ENCODE assay signal across 8 mouse cellular contexts in genomic region chr12:71136130-71136973, GRCm38 (mm10). TPM values are rescaled to one million over a fixed set of nuclear protein-coding genes. Genes with fewer than 3 reads are reported as not detected.
A peak's percentile ranks its signal among the peaks of the same experiment; 100 is the strongest.
DNase-seq lines count a peak whose midpoint lies in the region; ATAC-seq and TF ChIP-seq lines count a peak whose summit lies in the region.

Gene Timm9 (minus strand): TSS chr12:71136684.
Gene 2700049A03Rik (plus strand): TSS chr12:71136848.

- no peaks in the 10 kb centered on the region for H3K27me3 ChIP-seq in heart, embryonic 13.5 days (replicated peaks)
- H3K27me3 ChIP-seq in liver, embryonic 11.5 days (replicated peaks; ENCODE audit: control insufficient read depth, insufficient read depth, low read length) = no peaks in the 10 kb centered on the region
- no peaks in the 10 kb centered on the region for H3K27me3 ChIP-seq in myocyte (ENCODE audit: control insufficient read depth, insufficient read depth, insufficient read length)
- no peaks in the 10 kb centered on the region for H3K27me3 ChIP-seq in splenic B cell, adult 2 months (ENCODE audit: control insufficient read depth, insufficient read depth, low read length, poor library complexity, severe bottlenecking)

- peaks cover 44% of the 10 kb centered on the region for H3K36me3 ChIP-seq in heart, embryonic 13.5 days
- H3K36me3 ChIP-seq in liver, embryonic 11.5 days (ENCODE audit: control insufficient read depth, insufficient read depth, low read length) = peaks cover 19% of the 10 kb centered on the region
- peaks cover 20% of the 10 kb centered on the region for H3K36me3 ChIP-seq in myocyte (ENCODE audit: control insufficient read depth, insufficient read depth)
- peaks cover 2% of the 10 kb centered on the region for H3K36me3 ChIP-seq in splenic B cell, adult 2 months (ENCODE audit: control insufficient read depth, insufficient read depth, low read length, poor library complexity, severe bottlenecking)

- H3K9me3 ChIP-seq in heart, embryonic 13.5 days = no peaks in the 10 kb centered on the region
- H3K9me3 ChIP-seq in liver, embryonic 11.5 days (ENCODE audit: control insufficient read depth, low read length) = no peaks in the 10 kb centered on the region

- H3K9ac ChIP-seq in heart, embryonic 13.5 days = peak within 1 kb of the TSS; percentile 97
- H3K9ac ChIP-seq in liver, embryonic 11.5 days (ENCODE audit: low read depth, low read length) = peak within 1 kb of the TSS; percentile 88

- peaks cover 31% of the 10 kb centered on the region for H3K4me1 ChIP-seq in heart, embryonic 13.5 days
- peaks cover 9% of the 10 kb centered on the region for H3K4me1 ChIP-seq in liver, embryonic 11.5 days (replicated peaks; ENCODE audit: control insufficient read depth, insufficient read depth, low read length)

- H3K79me2 ChIP-seq in myocyte (ENCODE audit: control insufficient read depth, insufficient read depth) = peaks cover 63% of the 10 kb centered on the region

- peak within 1 kb of the TSS; percentile 89 for H3K27ac ChIP-seq in heart, embryonic 13.5 days (replicated peaks)
- H3K27ac ChIP-seq in liver, embryonic 11.5 days (ENCODE audit: low read depth, low read length) = peak within 1 kb of the TSS; percentile 80

- ATAC-seq in CD4-positive, CD25-positive, alpha-beta regulatory T cell, adult 4 months = peak; percentile 78
- ATAC-seq in heart, embryonic 13.5 days (ENCODE audit: extremely low read depth, insufficient number of reproducible peaks, low FRiP score, low TSS enrichment) = peak; percentile 87
- ATAC-seq in liver, embryonic 11.5 days (replicated peaks; ENCODE audit: low FRiP score) = peak; percentile 89

- under 1% methylated on average over 52 of the region's 52 CpGs for WGBS in heart, embryonic 13.5 days
- under 1% methylated on average over 52 of the region's 52 CpGs for WGBS in liver, embryonic 11.5 days

- DNase-seq in brain, embryonic 18.5 days (ENCODE audit: low read depth, low spot score) = peak; percentile 78
- DNase-seq in fat pad, adult 2 months (ENCODE audit: extremely low read depth, low read depth, low spot score) = peak; percentile 30
- DNase-seq in kidney, postnatal 10 days = peak; percentile 83
- peak; percentile 76 for DNase-seq in liver, embryonic 11.5 days (ENCODE audit: low spot score)
- DNase-seq in splenic B cell, adult 2 months (ENCODE audit: low read depth, low spot score) = peak; percentile 88

- H3K4me3 ChIP-seq in heart, embryonic 13.5 days = peak within 1 kb of the TSS; percentile 99
- H3K4me3 ChIP-seq in liver, embryonic 11.5 days (ENCODE audit: low read depth, low read length) = peak within 1 kb of the TSS; percentile 77
- peak within 1 kb of the TSS; percentile 84 for H3K4me3 ChIP-seq in myocyte

- H3ac ChIP-seq in myocyte (ENCODE audit: control insufficient read depth, insufficient read length) = peak within 1 kb of the TSS; percentile 39

- peak within 1 kb of the TSS; percentile 98 for H3K4me2 ChIP-seq in heart, embryonic 13.5 days
- peak within 1 kb of the TSS; percentile 97 for H3K4me2 ChIP-seq in liver, embryonic 11.5 days
- H3K4me2 ChIP-seq in myocyte (ENCODE audit: low read depth) = peak within 1 kb of the TSS; percentile 93

- peak; percentile 95 for TF ChIP-seq POLR2A in myocyte (IDR thresholded peaks at IDR 0.05; ENCODE audit: insufficient read length, low read depth)

TF ChIP-seq in myocyte, 11 proteins besides CTCF, POLR2A, EP300 and RAD21:
- TF ChIP-seq POLR2AphosphoS2 (IDR thresholded peaks at IDR 0.05; ENCODE audit: insufficient read length, low read depth) (peak; percentile 95), MAX (IDR thresholded peaks at IDR 0.05; ENCODE audit: low read depth) (peak; percentile 96), MYOG (IDR thresholded peaks at IDR 0.05; ENCODE audit: control insufficient read depth in 1 of 3, insufficient read depth in 1 of 3, insufficient read length in 2 of 3, low read depth in 2 of 3) (no peak), MYOD1 (IDR thresholded peaks at IDR 0.05; ENCODE audit: control insufficient read depth in 1 of 3, insufficient read length in 2 of 3, low read depth in 2 of 3) (peak in 1 of 3 experiments; percentile 1), USF1 (IDR thresholded peaks at IDR 0.05; ENCODE audit: low read depth) (peak; percentile 96)

RNA-seq across cellular contexts. Expression of gene Timm9, which starts in this region (rescaled TPM):
- polyA plus RNA-seq in CD4-positive, CD25-positive, alpha-beta regulatory T cell, adult 4 months (2017; shearing (Covaris generic)) = 10 to 100 TPM; 37.7 to 41.5 TPM
- 93.3 and 116 TPM in 2 replicates for polyA plus RNA-seq in heart, embryonic 13.5 days (2015; fragmentation: Nextera tagmentation; extraction: Ambion mirVana)
- polyA plus RNA-seq in liver, embryonic 11.5 days (2014; fragmentation: Nextera tagmentation; extraction: Ambion mirVana) = 109 and 120 TPM in 2 replicates
- polyA plus RNA-seq in myocyte (2012; fragmentation: generic; extraction: Trizol) = 38.0 TPM

RNA-seq across cellular contexts. Expression of gene 2700049A03Rik, which starts in this region (rescaled TPM):
- polyA plus RNA-seq in CD4-positive, CD25-positive, alpha-beta regulatory T cell, adult 4 months (2017; shearing (Covaris generic)) = 10 to 100 TPM in 1 of 2 experiments, 1 to 10 TPM in 1; 7.8 to 13.4 TPM
- 9.2 and 10.4 TPM in 2 replicates for polyA plus RNA-seq in heart, embryonic 13.5 days (2015; fragmentation: Nextera tagmentation; extraction: Ambion mirVana)
- 12.2 TPM in 2 replicates for polyA plus RNA-seq in liver, embryonic 11.5 days (2014; fragmentation: Nextera tagmentation; extraction: Ambion mirVana)
- polyA plus RNA-seq in myocyte (2012; fragmentation: generic; extraction: Trizol) = 1.9 TPM

Comparison
In these comparisons a context has a peak if more than half of its experiments do, and no peak if none do; other contexts are left out.
1. Peak in every context shown above with its lines: DNase-seq, ATAC-seq, H3K4me3 ChIP-seq and H3K27ac ChIP-seq.
2. DNase-seq: peak in every context shown above with its lines; median percentile 88 in splenic B cell, adult 2 months; 83 in kidney, postnatal 10 days; 78 in brain, embryonic 18.5 days; 76 in liver, embryonic 11.5 days; 30 in fat pad, adult 2 months.